Mouse (Mus musculus): Measurements from ENCODE around the gene Slc48a1. TPM values are rescaled to one million over a fixed set of nuclear protein-coding genes. Genes with fewer than 3 reads are reported as not detected.

The Slc48a1 gene
- polyA plus RNA-seq, 1 experiment from 2014 or later, result 37.8 TPM

DNA sequence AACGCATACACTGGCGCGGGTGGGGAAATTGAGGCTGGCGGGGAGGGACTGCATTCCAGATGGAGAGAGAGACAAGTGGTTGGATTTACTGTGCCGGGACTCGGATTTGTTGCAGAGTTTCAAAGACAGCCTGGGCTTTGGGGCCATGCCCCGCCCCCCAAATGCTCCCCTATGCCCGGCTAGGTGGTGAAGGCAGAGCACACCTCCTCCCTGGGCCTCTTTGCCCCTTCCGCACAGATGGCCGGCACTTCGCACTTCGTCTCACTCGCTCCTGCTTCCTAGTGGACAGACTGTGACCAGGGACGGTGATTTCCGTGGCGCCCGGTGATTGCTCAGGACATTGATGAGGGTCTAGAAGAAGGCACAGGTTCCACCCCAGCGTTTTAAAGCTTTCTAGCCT, 10.1 kb upstream of the Slc48a1 start:
- Histone ChIP-seq H3K4me3 (peak overlapping the region; percentile 48), H3K27ac (replicated peaks) (no peak overlapping the region), H3K4me2 (replicated peaks) (peak overlapping the region; percentile 91), H3K9ac (replicated peaks) (peak overlapping the region; percentile 59), H3K36me3 (no peaks in the 10 kb centered on the region), H3K27me3 (peaks cover 77% of the 10 kb centered on the region), H3K9me3 (no peaks in the 10 kb centered on the region), H3K4me1 (peaks cover 39% of the 10 kb centered on the region)
- under 1% methylated on average over 18 of the region's 18 CpGs for WGBS
- peak; percentile 34; the same call in 1 of the 2 replicates for ATAC-seq (ENCODE audit: low FRiP score, low read depth)

DNA sequence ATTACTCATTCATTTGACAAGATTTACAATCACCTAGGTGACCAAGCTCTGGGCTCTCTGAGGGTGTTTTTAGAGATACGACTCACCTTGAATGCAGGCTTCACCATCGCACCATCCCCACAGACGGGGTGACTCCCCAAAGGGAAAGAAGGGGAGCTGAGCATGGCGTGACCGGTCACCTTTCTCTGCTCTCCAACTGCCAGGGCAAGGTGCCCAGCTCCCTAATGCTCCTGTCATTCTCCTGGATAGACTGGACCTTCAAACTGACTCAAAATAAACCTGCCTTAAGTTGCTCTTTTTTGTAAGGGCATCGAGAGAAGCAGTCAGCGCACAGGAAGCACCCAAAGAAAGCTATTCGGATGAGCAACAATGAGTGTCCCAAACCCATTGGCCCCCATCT, 8.0 kb upstream of the Slc48a1 start:
- 76% methylated on average over 8 of the region's 8 CpGs for WGBS
- peaks cover 39% of the 10 kb centered on the region for H3K4me1 ChIP-seq

DNA sequence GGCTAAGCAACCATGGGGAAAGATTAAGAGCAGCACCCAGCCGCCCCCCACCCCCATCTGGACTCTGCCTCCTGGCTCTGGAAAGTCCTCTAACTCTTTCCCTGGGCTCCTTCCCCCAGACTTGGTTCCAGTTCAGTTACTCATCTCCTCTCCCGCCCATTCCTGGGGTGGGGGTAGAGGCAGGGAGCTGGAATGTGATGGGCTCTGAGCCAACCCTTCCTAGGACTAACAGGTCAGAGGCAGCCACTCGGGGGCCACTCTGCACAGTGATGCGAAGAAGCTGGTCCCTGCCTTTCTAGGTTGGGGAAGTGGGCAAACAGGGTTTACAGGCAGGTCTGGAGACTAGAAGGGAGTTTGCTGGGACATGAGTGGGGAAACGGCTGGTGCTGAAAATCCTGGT, 5.2 kb upstream of the Slc48a1 start:
- Histone ChIP-seq H3K9ac (replicated peaks) (no peak overlapping the region), H3K4me3 (no peak overlapping the region), H3K4me2 (replicated peaks) (no peak overlapping the region), H3K4me1 (peaks cover 11% of the 10 kb centered on the region), H3K27ac (replicated peaks) (no peak overlapping the region), H3K36me3 (no peaks in the 10 kb centered on the region), H3K9me3 (no peaks in the 10 kb centered on the region), H3K27me3 (peaks cover 55% of the 10 kb centered on the region)
- WGBS, result 28% methylated on average over 5 of the region's 5 CpGs
- ATAC-seq (ENCODE audit: low FRiP score, low read depth), result no peak

More for the DNA sequence above, 8.0 kb upstream of the Slc48a1 start:
- Histone ChIP-seq H3K4me3 (no peak overlapping the region), H3K9ac (replicated peaks) (no peak overlapping the region), H3K9me3 (no peaks in the 10 kb centered on the region), H3K27ac (replicated peaks) (no peak overlapping the region), H3K36me3 (no peaks in the 10 kb centered on the region), H3K27me3 (peaks cover 72% of the 10 kb centered on the region), H3K4me2 (replicated peaks) (no peak overlapping the region)
- ATAC-seq (ENCODE audit: low FRiP score, low read depth), result no peak

DNA sequence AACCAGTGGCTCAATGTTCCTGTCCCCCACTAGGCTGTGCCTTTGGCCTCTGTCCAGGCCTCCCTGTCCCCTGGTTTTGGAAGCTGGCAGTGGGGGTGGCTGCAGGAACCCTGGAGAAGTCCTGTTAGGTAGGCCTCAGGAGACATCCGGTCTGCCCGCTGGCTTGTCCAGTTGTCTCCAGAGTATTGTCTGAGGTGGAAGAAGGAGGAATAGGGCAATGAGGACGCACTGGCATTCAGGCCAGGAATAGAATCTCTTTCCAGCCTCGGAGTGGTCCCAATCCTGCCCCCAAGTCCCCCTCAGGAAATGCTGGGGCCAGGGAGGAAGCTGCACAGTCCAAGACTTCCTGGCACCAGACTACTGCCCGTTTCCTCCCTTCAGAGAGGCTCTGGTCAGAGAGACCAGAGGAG, 4.4 kb upstream of the Slc48a1 start:
- Histone ChIP-seq H3K27ac (replicated peaks) (no peak overlapping the region), H3K4me3 (no peak overlapping the region), H3K4me2 (replicated peaks) (no peak overlapping the region), H3K9ac (replicated peaks) (no peak overlapping the region), H3K36me3 (no peaks in the 10 kb centered on the region), H3K9me3 (no peaks in the 10 kb centered on the region), H3K4me1 (peaks cover 5% of the 10 kb centered on the region), H3K27me3 (peaks cover 46% of the 10 kb centered on the region)
- WGBS, result 67% methylated on average over 5 of the region's 5 CpGs
- ATAC-seq (ENCODE audit: low FRiP score, low read depth), result no peak

DNA sequence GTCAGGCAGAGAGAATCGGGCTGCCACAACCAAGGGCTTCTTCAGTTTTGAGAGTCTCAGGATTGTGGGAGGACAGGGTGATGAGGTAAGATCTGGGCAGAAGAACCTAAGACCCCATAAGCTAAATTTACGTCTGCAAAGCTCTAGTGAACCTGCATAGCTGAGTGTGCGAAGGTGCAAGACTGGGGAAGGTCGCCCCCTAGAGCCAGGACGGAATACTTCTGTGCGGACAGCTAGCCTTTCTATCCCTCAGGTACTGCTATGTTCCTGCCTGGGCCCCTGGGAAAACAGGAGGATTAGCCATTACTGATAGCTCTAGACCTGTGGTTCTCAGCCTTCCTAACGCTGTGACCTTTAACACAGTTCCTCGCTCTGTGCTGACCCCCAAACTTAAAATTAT, 1.8 kb upstream of the Slc48a1 start:
- H3K4me1 ChIP-seq, result peaks cover 5% of the 10 kb centered on the region
- no peak overlapping the region for H3K4me3 ChIP-seq
- no peak overlapping the region for H3K4me2 ChIP-seq (replicated peaks)
- H3K9me3 ChIP-seq, result no peaks in the 10 kb centered on the region
- no peak overlapping the region for H3K27ac ChIP-seq (replicated peaks)
- 0 out of 2 replicates have a peak, but pooled peaks have one; percentile 12 for ATAC-seq (ENCODE audit: low FRiP score, low read depth)
- H3K27me3 ChIP-seq, result peaks cover 31% of the 10 kb centered on the region
- 6% methylated on average over 8 of the region's 8 CpGs for WGBS
- H3K36me3 ChIP-seq, result no peaks in the 10 kb centered on the region
- no peak overlapping the region for H3K9ac ChIP-seq (replicated peaks)

DNA sequence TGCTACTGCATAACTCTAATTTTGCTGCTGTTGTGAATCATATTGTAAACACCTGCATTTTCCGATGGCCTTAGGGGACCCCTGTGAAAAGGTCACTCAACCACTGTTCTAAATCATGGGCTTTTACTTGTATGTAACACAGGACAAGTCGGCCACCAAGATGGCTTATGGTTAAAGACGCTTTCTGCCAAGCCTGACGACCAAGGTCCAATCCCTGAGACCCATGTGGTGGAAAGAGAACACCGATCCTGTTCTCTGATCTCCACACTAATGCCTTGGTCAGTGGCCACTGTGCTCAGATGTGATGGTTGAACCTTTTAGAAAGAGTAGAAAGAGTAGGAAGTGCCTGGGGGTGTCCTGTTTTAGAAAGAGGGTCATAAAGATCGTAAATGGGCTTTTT, 1.4 kb upstream of the Slc48a1 start:
- peaks cover 8% of the 10 kb centered on the region for H3K4me1 ChIP-seq
- WGBS, result 84% methylated on average over 6 of the region's 6 CpGs
- no peak overlapping the region for H3K27ac ChIP-seq (replicated peaks)
- H3K9me3 ChIP-seq, result no peaks in the 10 kb centered on the region
- no peak overlapping the region for H3K9ac ChIP-seq (replicated peaks)
- no peak for ATAC-seq (ENCODE audit: low FRiP score, low read depth)
- H3K27me3 ChIP-seq, result peaks cover 34% of the 10 kb centered on the region
- H3K36me3 ChIP-seq, result no peaks in the 10 kb centered on the region
- H3K4me3 ChIP-seq, result no peak overlapping the region
- H3K4me2 ChIP-seq (replicated peaks), result no peak overlapping the region

DNA sequence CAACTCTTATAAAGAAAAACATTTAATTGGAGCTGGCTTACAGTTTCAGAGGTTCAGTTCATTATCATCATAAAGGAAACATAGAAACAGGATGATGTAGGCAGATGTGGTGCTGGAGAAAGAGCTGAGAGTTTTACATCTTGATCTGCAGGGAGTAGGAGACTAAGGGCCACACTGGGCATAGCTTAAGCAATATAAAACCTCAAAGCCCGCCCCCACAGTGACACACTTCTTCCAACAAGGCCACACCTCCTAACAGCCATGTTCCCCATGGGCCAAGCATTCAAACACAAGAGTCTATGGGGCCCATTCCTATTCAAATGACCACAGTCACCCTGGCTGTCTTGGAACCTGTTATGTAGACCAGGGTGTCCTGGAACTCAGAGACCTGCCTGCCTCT, 1.3 kb downstream of the Slc48a1 start:
- peaks cover 43% of the 10 kb centered on the region for H3K27me3 ChIP-seq
- H3K4me2 ChIP-seq (replicated peaks), result no peak overlapping the region
- H3K36me3 ChIP-seq, result no peaks in the 10 kb centered on the region
- H3K9me3 ChIP-seq, result no peaks in the 10 kb centered on the region
- no peak overlapping the region for H3K4me3 ChIP-seq
- no peak overlapping the region for H3K9ac ChIP-seq (replicated peaks)
- WGBS, result 83% methylated on average over 1 of the region's 1 CpGs
- H3K27ac ChIP-seq (replicated peaks), result no peak overlapping the region
- peaks cover 11% of the 10 kb centered on the region for H3K4me1 ChIP-seq
- no peak for ATAC-seq (ENCODE audit: low FRiP score, low read depth)

DNA sequence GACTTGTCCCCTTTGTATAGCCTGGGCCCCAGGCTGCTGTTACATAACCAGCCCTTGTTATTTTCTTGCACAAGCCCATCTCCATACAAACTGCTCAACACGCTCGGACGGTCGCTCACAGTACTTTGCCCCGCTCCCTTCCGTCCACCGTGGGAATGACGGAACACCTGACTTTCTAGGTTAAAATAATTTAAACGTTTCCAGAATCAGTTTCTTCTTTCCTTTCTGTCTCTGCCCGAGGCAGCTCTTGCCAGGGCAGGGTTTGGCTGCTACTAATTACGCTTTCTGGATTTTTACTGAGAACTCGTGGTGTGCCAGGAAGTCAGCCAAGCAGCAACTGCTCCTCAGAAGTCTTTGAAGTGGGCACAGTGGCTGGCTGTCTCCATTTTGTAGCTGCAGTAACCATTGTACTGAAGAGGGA, 2.3 kb downstream of the Slc48a1 start:
- peaks cover 11% of the 10 kb centered on the region for H3K4me1 ChIP-seq
- no peak overlapping the region for H3K27ac ChIP-seq (replicated peaks)
- no peak for ATAC-seq (ENCODE audit: low FRiP score, low read depth)
- no peak overlapping the region for H3K9ac ChIP-seq (replicated peaks)
- no peak overlapping the region for H3K4me2 ChIP-seq (replicated peaks)
- WGBS, result 77% methylated on average over 12 of the region's 12 CpGs
- no peaks in the 10 kb centered on the region for H3K36me3 ChIP-seq
- no peaks in the 10 kb centered on the region for H3K9me3 ChIP-seq
- peaks cover 33% of the 10 kb centered on the region for H3K27me3 ChIP-seq
- H3K4me3 ChIP-seq, result no peak overlapping the region

DNA sequence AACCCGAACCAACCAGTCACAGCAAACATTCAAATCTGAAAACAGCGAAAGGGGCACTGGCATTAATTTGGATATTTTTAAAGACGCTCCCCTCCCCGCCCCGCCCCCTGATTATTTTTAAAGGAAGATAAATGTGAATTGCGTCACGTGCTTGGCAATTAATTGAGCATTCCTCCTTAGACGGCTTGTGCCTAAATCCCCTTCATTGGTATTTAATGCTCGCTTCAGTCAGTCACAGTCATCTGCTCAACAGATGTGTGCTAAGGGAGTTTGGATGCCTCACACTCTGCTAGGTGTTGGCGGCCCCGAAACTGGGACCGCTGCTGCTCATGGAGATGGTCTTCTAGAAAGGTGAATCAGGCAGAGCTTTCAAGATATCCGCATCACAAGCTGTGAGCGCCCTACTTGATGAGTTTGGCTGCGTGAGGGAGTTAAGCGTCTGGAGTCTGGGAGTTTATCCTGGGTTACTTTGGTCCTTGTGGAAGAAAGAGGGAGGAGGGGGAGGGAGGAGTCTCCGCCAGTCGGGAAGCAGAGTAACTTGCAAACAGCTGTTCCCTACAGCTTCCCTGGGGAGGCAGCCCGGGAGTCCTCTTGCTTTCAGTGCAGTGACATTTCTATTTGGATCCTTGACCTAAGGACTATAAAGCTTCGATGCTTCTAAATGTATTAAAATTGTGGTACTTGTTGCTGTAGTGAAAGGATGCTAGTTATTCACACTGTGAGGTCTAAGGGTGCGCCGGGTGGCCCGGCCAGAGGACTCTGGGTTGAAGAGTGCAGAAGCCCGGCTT, 3.8 kb downstream of the Slc48a1 start:
- no peak for ATAC-seq (ENCODE audit: low FRiP score, low read depth)
- Histone ChIP-seq H3K9ac (replicated peaks) (no peak overlapping the region), H3K9me3 (no peaks in the 10 kb centered on the region), H3K27me3 (peaks cover 25% of the 10 kb centered on the region), H3K4me3 (no peak overlapping the region), H3K36me3 (no peaks in the 10 kb centered on the region), H3K4me2 (replicated peaks) (peak overlapping the region; percentile 25; the same call in 1 of the 2 replicates), H3K4me1 (peaks cover 12% of the 10 kb centered on the region), H3K27ac (replicated peaks) (0 out of 2 replicates have a peak overlapping the region, but pooled peaks have one; percentile 39)
- 6% methylated on average over 24 of the region's 24 CpGs for WGBS

DNA sequence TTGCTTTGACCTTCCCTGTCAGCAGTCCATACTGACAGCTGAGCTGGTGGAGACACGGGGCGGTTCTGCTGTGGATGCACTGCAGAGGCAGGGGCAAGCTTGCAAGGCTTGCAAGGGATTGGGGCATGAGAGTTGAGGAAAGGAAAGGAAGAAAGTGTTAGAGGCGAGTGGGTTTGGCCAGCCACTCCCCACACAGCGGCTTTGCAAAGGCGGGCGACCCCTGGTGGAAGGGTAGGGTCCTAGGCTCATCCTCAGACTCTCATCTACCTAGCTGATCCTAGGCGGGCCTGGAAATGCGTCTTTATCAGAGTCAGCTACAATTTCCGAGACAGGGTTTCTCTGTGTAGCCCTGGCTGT, 4.4 kb downstream of the Slc48a1 start:
- H3K27ac ChIP-seq (replicated peaks), result 0 out of 2 replicates have a peak overlapping the region, but pooled peaks have one; percentile 39
- 0 out of 2 replicates have a peak overlapping the region, but pooled peaks have one; percentile 25 for H3K4me2 ChIP-seq (replicated peaks)
- ATAC-seq (ENCODE audit: low FRiP score, low read depth), result no peak

DNA sequence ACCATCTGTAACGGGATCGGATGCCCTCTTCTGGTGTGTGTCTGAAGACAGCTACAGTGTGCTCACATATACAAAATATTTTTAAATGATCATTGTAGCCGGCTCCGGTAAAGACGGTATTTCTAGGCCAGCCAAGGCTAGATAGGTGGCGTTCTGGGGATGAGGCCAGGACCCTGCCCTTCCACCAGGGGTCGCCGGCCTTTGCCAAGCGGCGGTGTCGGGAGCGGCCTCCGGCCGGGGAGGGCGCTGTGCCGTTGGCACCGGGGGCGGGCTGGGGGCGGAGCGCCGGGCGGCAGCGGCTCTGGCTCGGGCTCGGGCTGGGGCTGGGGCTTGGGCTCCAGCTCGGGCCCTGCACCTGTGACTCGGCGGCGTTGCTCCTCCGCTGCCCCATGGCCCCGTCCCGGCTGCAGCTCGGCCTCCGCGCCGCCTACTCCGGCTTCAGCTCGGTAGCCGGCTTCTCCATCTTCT, 5.8 kb downstream of the Slc48a1 start:
- peaks cover 25% of the 10 kb centered on the region for H3K27me3 ChIP-seq
- H3K9me3 ChIP-seq, result no peaks in the 10 kb centered on the region
- H3K36me3 ChIP-seq, result no peaks in the 10 kb centered on the region
- peaks cover 14% of the 10 kb centered on the region for H3K4me1 ChIP-seq
- peak overlapping the region; percentile 64 for H3K27ac ChIP-seq (replicated peaks)
- peak overlapping the region; percentile 84 for H3K4me3 ChIP-seq
- ATAC-seq (ENCODE audit: low FRiP score, low read depth), result peak; percentile 90
- peak overlapping the region; percentile 89 for H3K9ac ChIP-seq (replicated peaks)
- 3% methylated on average over 38 of the region's 39 CpGs for WGBS
- H3K4me2 ChIP-seq (replicated peaks), result peak overlapping the region; percentile 87

More for the DNA sequence above, 4.4 kb downstream of the Slc48a1 start:
- Histone ChIP-seq H3K9ac (replicated peaks) (no peak overlapping the region), H3K27me3 (peaks cover 25% of the 10 kb centered on the region), H3K9me3 (no peaks in the 10 kb centered on the region), H3K4me3 (no peak overlapping the region), H3K4me1 (peaks cover 14% of the 10 kb centered on the region), H3K36me3 (no peaks in the 10 kb centered on the region)
- WGBS, result 5% methylated on average over 9 of the region's 9 CpGs

DNA sequence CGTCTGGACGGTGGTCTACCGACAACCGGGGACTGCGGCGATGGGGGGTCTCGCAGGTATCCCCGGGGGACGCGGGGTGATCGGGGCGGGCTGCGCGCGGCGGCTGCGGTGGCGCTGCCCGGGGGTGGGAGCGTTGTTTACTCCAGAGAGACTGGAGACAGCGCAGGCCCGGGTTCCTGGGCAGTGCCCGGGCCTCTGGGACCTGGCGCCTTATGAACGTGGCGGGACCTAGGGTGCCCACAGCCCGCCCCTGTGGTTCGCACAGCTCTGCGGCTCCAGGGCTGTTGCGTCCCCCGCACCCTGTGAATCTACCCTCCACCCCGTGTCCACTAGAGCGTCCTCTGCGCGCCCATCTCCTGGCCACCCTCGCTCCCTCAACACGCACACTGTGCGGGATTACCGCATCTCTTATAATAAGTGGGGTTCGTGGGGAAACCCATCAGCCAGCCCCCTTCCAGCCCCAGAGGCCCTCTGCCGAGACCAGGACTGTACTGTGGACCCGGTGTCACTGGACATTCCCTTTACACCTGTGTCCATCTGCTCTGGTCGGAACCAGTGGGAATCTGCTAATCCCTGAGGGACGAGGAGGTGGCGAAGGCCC, 6.3 kb downstream of the Slc48a1 start:
- no peaks in the 10 kb centered on the region for H3K36me3 ChIP-seq
- peak overlapping the region; percentile 64 for H3K27ac ChIP-seq (replicated peaks)
- peak overlapping the region; percentile 87 for H3K4me2 ChIP-seq (replicated peaks)
- ATAC-seq (ENCODE audit: low FRiP score, low read depth), result peak; percentile 68
- peak overlapping the region; percentile 89 for H3K9ac ChIP-seq (replicated peaks)
- H3K4me3 ChIP-seq, result peak overlapping the region; percentile 84
- H3K27me3 ChIP-seq, result peaks cover 25% of the 10 kb centered on the region
- 3% methylated on average over 45 of the region's 45 CpGs for WGBS
- no peaks in the 10 kb centered on the region for H3K9me3 ChIP-seq
- H3K4me1 ChIP-seq, result peaks cover 14% of the 10 kb centered on the region
